Mouse (Mus musculus) Muller cell, postnatal 12 days (primary cell): ENCODE data around the gene Lin7a.

Source experiments
- DNase-seq: peaks from one replicate; pipeline ENCODE4 v3.0.0-alpha.2; 2015; ENCODE audit errors: inconsistent ontology term

The Lin7a gene

DNA sequence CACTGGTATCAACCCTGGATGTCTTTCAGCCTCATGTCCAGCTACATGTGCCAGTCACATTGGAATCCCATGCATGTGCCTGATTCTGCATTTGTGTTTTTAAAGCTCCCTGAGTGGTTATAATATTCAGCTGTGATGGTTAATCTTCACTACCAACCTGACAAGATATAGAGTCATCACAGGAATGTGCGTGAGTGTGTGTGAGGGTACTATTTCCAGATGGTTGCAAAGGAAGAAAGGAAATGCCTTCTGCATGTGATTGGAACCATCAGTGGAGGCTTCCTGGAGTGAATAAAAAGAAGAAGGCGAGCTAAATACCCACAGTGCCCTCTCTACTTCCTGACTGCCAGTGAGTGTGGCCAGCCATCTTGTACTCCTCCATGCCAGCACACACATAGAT lies 48.2 kb downstream of the Lin7a start:
- peak; percentile 31 for DNase-seq

- DNase-seq = no peak
Measured at GRCm38 (mm10) chr10:107323865-107324264, 52.4 kb downstream of the Lin7a start.

DNA sequence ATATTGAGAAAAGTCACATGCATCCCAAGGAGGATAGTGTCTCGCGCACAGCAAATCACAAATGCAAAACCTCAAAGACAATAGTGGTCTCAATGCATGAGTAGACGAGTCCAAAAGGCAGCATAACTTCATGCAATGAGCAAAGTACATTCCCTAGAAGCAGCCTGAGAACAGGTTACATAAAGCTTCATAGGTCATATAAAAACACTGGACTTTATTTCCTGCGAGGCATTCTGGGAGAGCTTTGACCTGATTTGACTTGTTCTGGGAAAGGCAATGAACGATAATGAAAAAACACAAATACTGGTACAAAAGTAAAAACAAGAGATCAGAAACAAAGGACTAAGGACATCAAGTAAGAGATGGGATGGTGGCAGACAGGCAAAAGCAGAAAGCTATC lies 54.1 kb downstream of the Lin7a start:
- no peak for DNase-seq

DNA sequence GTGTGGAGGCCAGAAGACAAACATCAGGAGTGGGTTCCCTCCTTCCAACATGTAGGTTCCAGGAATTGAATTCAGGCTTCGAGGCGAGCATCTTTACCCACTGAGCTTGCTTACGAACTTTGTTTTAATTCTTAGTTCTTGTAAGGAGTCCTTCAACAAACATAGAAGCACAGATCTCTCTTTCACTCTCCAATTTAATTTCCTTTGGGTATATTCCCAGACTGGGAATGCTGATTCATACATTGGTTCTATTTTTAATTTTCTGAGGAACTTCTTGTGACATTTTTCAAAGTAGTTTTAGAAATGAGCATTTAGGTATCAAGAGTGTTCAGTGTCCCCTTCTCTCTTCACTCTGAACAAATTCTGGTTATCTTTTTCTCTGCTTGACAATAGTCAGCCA lies 68.0 kb downstream of the Lin7a start:
- DNase-seq = no peak

- peak; percentile 88 for DNase-seq
Measured at GRCm38 (mm10) chr10:107341151-107341550, 69.7 kb downstream of the Lin7a start.

- DNase-seq = no peak
Measured at GRCm38 (mm10) chr10:107344200-107344599, 72.7 kb downstream of the Lin7a start.

- DNase-seq = no peak
Measured at GRCm38 (mm10) chr10:107347842-107348241, 76.4 kb downstream of the Lin7a start.

DNA sequence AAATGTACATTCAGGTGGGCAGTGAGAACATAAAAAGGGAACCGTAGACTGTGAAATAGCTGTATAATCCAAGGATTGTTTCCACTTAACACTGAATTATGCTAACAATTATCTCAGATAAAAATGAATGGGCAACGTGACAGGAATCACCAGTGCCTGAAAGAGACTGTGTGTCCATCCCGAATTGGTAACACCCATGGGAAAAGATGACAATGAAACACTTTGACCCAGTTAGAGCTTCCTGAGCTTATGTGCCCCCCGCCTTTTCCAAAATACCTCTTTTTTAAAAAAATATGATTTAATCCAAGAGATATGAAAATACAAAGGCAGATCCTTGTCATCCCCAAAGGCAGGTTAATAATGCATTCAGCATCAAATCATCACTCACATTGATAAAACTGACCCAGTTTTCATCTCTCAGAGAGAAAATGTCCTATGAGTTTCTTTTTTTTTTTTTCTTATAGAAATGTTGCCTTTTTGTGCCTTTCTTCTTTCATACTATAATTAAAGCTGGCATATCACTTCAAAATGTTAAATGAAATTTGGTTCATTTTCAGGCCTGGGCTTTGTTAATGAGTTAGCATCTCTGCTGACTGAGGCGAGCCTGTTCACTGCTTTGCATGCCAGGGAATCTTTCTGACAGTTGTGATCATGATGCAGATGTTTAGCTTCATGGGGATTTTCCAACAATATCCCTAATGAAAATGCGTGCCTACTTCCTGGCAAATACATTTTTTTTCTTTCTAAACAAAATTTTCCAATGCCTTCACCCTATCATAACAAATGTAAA lies 80.4 kb downstream of the Lin7a start:
- DNase-seq = peak; percentile 59

- DNase-seq = no peak
Measured at GRCm38 (mm10) chr10:107353483-107353882, 82.0 kb downstream of the Lin7a start.

GRCm38 (mm10) chr10:107358443-107359040 lies 87.1 kb downstream of the Lin7a start:
- DNase-seq = no peak

GRCm38 (mm10) chr10:107359296-107359695 lies 87.8 kb downstream of the Lin7a start:
- peak; percentile 69 for DNase-seq

GRCm38 (mm10) chr10:107361546-107361945 lies 90.1 kb downstream of the Lin7a start:
- DNase-seq = peak; percentile 89

- DNase-seq = no peak
Measured at GRCm38 (mm10) chr10:107362026-107362425, 90.5 kb downstream of the Lin7a start.

- DNase-seq = no peak
Measured at GRCm38 (mm10) chr10:107363049-107363816, 91.7 kb downstream of the Lin7a start.

DNA sequence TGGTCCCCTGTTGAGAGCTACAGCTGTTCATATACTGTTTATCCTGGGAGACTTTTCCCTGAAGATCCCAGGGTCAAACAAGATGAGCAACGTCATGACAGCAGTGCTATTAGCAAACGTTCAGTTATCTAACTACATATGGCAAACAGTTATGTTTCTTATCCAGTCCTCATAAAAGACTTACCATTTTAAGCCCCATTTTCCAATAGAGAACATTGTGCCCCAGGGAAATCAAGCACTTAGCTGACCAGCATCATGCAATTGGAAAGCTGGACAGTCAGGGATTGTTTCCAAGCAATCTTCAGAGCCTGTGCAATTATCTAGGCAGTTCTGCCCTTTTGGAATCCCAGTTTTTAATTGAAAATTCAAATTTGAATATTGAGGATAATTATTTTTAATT lies 105.7 kb downstream of the Lin7a start:
- peak; percentile 6 for DNase-seq

DNA sequence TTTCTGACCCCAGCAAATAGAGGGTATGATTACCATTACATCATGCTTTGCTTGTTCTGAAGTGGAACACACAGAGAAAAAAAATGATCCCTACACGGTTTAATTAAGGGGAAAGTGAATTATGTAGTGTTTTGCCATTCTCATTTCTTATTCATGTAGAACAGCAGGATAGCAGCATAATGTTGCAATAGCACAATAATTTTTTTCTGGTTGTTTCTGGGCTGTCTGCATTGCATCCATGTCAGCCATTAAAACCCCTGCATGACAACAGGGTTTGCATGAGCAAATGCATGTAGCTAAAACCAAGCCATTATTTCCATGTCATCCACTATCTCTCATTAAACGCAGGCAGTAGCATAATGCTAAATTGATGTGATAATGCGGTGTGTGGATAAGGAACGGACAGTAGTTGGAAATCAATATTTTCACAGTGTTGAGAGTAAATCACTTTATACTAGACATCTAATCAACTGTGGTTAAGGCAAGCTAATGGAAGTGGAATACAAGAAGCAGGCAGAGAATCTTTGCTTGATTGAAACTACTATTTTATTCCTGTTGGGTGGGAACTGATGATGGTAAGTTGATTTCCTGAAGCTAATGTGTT lies 109.8 kb downstream of the Lin7a start:
- DNase-seq = no peak

- no peak for DNase-seq
Measured at GRCm38 (mm10) chr10:107383825-107384224, 112.3 kb downstream of the Lin7a start.

DNA sequence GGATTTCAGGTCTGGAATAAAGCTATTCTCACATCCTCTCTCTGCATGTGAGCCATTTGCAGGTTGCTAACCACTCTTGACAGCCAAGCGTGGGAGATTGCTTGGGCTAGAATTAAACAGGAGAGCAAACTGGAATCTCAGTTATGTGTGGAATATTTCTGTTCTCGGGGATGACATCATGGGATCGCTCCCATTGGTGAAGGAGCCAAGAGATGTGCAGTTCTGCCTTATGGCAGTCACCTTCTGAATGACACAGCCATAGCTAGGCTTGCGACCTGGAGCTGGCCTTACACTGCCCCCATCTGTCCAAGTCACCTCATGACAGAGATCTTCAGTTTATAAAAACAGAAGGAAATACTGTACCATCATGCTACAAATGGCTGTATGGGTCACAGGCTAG lies 118.0 kb downstream of the Lin7a start:
- DNase-seq = peak; percentile 67

- DNase-seq = no peak
Measured at GRCm38 (mm10) chr10:107405347-107405746, 133.9 kb downstream of the Lin7a start.

DNA sequence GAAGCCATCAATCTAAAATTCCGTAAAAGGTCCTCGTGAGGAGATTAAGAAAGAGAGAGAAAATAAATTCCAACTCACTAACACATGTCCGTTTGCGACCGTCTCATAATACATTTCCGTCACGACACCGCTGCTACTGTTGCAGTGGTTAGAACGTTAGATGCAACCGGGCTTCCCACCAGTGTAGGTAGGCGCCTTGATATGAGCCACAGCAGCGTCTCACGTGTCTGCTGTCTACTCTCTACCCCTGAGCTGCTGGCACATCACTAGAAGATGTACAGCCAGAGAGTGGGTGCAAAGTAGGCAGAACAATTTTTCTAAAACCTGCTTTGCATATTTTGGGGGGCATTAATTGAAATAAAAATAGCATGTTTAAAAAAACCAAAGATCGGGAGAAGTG lies 146.8 kb downstream of the Lin7a start:
- no peak for DNase-seq

GRCm38 (mm10) chr10:107436967-107437366 lies 165.5 kb downstream of the Lin7a start:
- DNase-seq = no peak

- peak; percentile 9 for DNase-seq
Measured at GRCm38 (mm10) chr10:107442781-107443180, 171.3 kb downstream of the Lin7a start.
